Mouse (Mus musculus) thymus, postnatal 0 days (tissue): ENCODE measurements around the gene Camk2b. TPM values are rescaled to one million over a fixed set of nuclear protein-coding genes. Genes with fewer than 3 reads are reported as not detected.
A peak's percentile ranks its signal among the peaks of the same experiment; 100 is the strongest.

Experiments
- DNase-seq: peaks from one replicate; pipeline ENCODE4 v3.0.0-alpha.2; 2015; ENCODE audit warnings: low spot score
- polyA plus RNA-seq: library from polyadenylated mRNA; unstranded; fragments of >200 nt; fragmentation: Nextera tagmentation; extraction: Ambion mirVana; gene quantifications from 2 replicates; pipeline ENCODE4 v1.2.1, GENCODE M21; 2015

Gene Camk2b
- polyA plus RNA-seq, 1 experiment from 2014 or later = 2.3 TPM

GRCm38 (mm10) chr11:5989954-5990593, 76.1 kb downstream of the Camk2b start:
- no peak for DNase-seq

GRCm38 (mm10) chr11:5988126-5988525, 78.0 kb downstream of the Camk2b start:
- DNase-seq = no peak

GRCm38 (mm10) chr11:5983629-5984028, 82.5 kb downstream of the Camk2b start:
- DNase-seq = no peak

GRCm38 (mm10) chr11:5981323-5981722, 84.8 kb downstream of the Camk2b start:
- DNase-seq = no peak

- DNase-seq = no peak
Measured at GRCm38 (mm10) chr11:5980561-5980960, 85.6 kb downstream of the Camk2b start.

- no peak for DNase-seq
Measured at GRCm38 (mm10) chr11:5980108-5980507, 86.1 kb downstream of the Camk2b start.

- DNase-seq = no peak
Measured at GRCm38 (mm10) chr11:5979088-5979487, 87.1 kb downstream of the Camk2b start.

GRCm38 (mm10) chr11:5976106-5976505, 90.1 kb downstream of the Camk2b start:
- no peak for DNase-seq

- DNase-seq = no peak
Measured at GRCm38 (mm10) chr11:5975068-5975467, 91.1 kb downstream of the Camk2b start.

GRCm38 (mm10) chr11:5974053-5974452, 92.1 kb downstream of the Camk2b start:
- no peak for DNase-seq

GRCm38 (mm10) chr11:5973151-5973550, 93.0 kb downstream of the Camk2b start:
- no peak for DNase-seq

- DNase-seq = no peak
Measured at GRCm38 (mm10) chr11:5971202-5971601, 95.0 kb downstream of the Camk2b start.

- DNase-seq = no peak
Measured at GRCm38 (mm10) chr11:5968223-5968622, 97.9 kb downstream of the Camk2b start.

GRCm38 (mm10) chr11:5966751-5967150, 99.4 kb downstream of the Camk2b start:
- DNase-seq = no peak

- no peak for DNase-seq
Measured at GRCm38 (mm10) chr11:5965865-5966264, 100.3 kb downstream of the Camk2b start.

GRCm38 (mm10) chr11:5960051-5960450, 106.1 kb downstream of the Camk2b start:
- no peak for DNase-seq

GRCm38 (mm10) chr11:5955546-5956276, 110.5 kb downstream of the Camk2b start, which contains the start of gene Ykt6:
Gene Ykt6, plus strand, starts transcription at chr11:5955693.
- peak; percentile 89 for DNase-seq

GRCm38 (mm10) chr11:5954965-5955504, 111.1 kb downstream of the Camk2b start:
- DNase-seq = peak; percentile 60

- no peak for DNase-seq
Measured at GRCm38 (mm10) chr11:5954435-5954834, 111.7 kb downstream of the Camk2b start.

GRCm38 (mm10) chr11:5953130-5953765, 112.9 kb downstream of the Camk2b start:
- DNase-seq = no peak

- no peak for DNase-seq
Measured at GRCm38 (mm10) chr11:5952501-5952900, 113.7 kb downstream of the Camk2b start.
